Mouse (Mus musculus) mouse embryonic stem cell (cell line): ENCODE measurements at regions not wholly inside any gene's neighbourhood (a gene's known extent, or its start where the extent isn't known, plus 50 kb on each side); places are given as distances from the start of the nearest gene placed in this dataset.

Experiments
- in situ Hi-C, 2 experiments: fragments of 300-500 bp; cut with MboI; formaldehyde crosslinking; loops; 1 replicate in 1 of 2; 3 replicates in 1 of 2; pipeline ENCODE4 v1.14.3; 2019 to 2020; ENCODE audit warnings: low sequenced_read_pairs in 2 of 2, low pct_unique_long_range_greater_than_20kb in 1 of 2, mixed read lengths in 1 of 2; ENCODE audit not compliant: unreplicated experiment in 1 of 2

GRCm38 (mm10) chr12:54354187-54354586 lies 150.5 kb upstream of the Egln3 start:
- in situ Hi-C loops = no loop called here

GRCm38 (mm10) chr12:54353694-54354093 lies 150.0 kb upstream of the Egln3 start:
- in situ Hi-C loops = no loop called here

- in situ Hi-C loops = no loop called here
Measured at GRCm38 (mm10) chr12:54352963-54353606, 149.4 kb upstream of the Egln3 start.

GRCm38 (mm10) chr12:54350293-54350692 lies 146.6 kb upstream of the Egln3 start:
- in situ Hi-C loops = no loop called here

GRCm38 (mm10) chr12:54349403-54349802 lies 145.7 kb upstream of the Egln3 start:
- in situ Hi-C loops = no loop called here

- in situ Hi-C loops = no loop called here
Measured at GRCm38 (mm10) chr12:54343493-54343892, 139.8 kb upstream of the Egln3 start.

- in situ Hi-C loops = no loop called here
Measured at GRCm38 (mm10) chr12:54335509-54335908, 131.8 kb upstream of the Egln3 start.

- in situ Hi-C loops = no loop called here
Measured at GRCm38 (mm10) chr12:54334491-54335132, 131.0 kb upstream of the Egln3 start.

- in situ Hi-C loops = no loop called here
Measured at GRCm38 (mm10) chr12:54333632-54334321, 130.1 kb upstream of the Egln3 start.

- in situ Hi-C loops = loop anchor here in 1 of 2 experiments (10.0 kb wide), 2 partner anchors 167 to 233 kb away; no protein-coding TSS in a partner anchor
Measured at GRCm38 (mm10) chr12:54327483-54327882, 123.8 kb upstream of the Egln3 start.

GRCm38 (mm10) chr12:54326571-54326970 lies 122.9 kb upstream of the Egln3 start:
- in situ Hi-C loops = loop anchor here in 1 of 2 experiments (10.0 kb wide), 2 partner anchors 168 to 232 kb away; no protein-coding TSS in a partner anchor

GRCm38 (mm10) chr12:54320533-54320932 lies 116.9 kb upstream of the Egln3 start:
- in situ Hi-C loops = loop anchor here in 1 of 2 experiments (10.0 to 25.0 kb wide), 3 partner anchors 133 to 226 kb away; no protein-coding TSS in a partner anchor

- in situ Hi-C loops = loop anchor here in 1 of 2 experiments (25.0 kb wide), 1 partner anchor 130 kb away; no protein-coding TSS in a partner anchor
Measured at GRCm38 (mm10) chr12:54316980-54317471, 113.4 kb upstream of the Egln3 start.

- in situ Hi-C loops = loop anchor here in 1 of 2 experiments (25.0 kb wide), 1 partner anchor 129 kb away; no protein-coding TSS in a partner anchor
Measured at GRCm38 (mm10) chr12:54316066-54316567, 112.5 kb upstream of the Egln3 start.

GRCm38 (mm10) chr12:54314153-54314552 lies 110.5 kb upstream of the Egln3 start:
- in situ Hi-C loops = loop anchor here in 1 of 2 experiments (25.0 kb wide), 1 partner anchor 127 kb away; no protein-coding TSS in a partner anchor

- in situ Hi-C loops = loop anchor here in 1 of 2 experiments (25.0 kb wide), 1 partner anchor 126 kb away; no protein-coding TSS in a partner anchor
Measured at GRCm38 (mm10) chr12:54313211-54313845, 109.7 kb upstream of the Egln3 start.

- in situ Hi-C loops = loop anchor here in 1 of 2 experiments (25.0 kb wide), 1 partner anchor 125 kb away; no protein-coding TSS in a partner anchor
Measured at GRCm38 (mm10) chr12:54312522-54313210, 109.0 kb upstream of the Egln3 start.
